Mouse (Mus musculus): ENCODE measurements around the gene Mdga1. TPM values are rescaled to one million over a fixed set of nuclear protein-coding genes. Genes with fewer than 3 reads are reported as not detected.

The Mdga1 gene
- polyA plus RNA-seq, 1 experiment from 2014 or later: 3.3 TPM

- no peak overlapping the region for H3K27ac ChIP-seq (ENCODE audit: low read length)
- WGBS: 40% methylated on average over 15 of the region's 15 CpGs
- H3K9ac ChIP-seq (ENCODE audit: low read length): no peak overlapping the region
- no peaks in the 10 kb centered on the region for H3K4me1 ChIP-seq (replicated peaks; ENCODE audit: control insufficient read depth, insufficient read depth, low read length)
- no peak for ATAC-seq (ENCODE audit: low read depth)
- no peaks in the 10 kb centered on the region for H3K27me3 ChIP-seq (ENCODE audit: control insufficient read depth, insufficient read depth, low read depth, low read length)
- no peaks in the 10 kb centered on the region for H3K9me3 ChIP-seq (ENCODE audit: control insufficient read depth, low read length)
- H3K4me2 ChIP-seq (ENCODE audit: low read depth, low read length): no peak overlapping the region
- H3K36me3 ChIP-seq (ENCODE audit: control insufficient read depth, insufficient read depth, low read length): no peaks in the 10 kb centered on the region
- no peak overlapping the region for H3K4me3 ChIP-seq (ENCODE audit: low read length)
Measured at GRCm38 (mm10) chr17:29971761-29972432, 2.0 kb upstream of the Mdga1 start.

GRCm38 (mm10) chr17:29965506-29965905 lies 4.4 kb downstream of the Mdga1 start:
- ATAC-seq (ENCODE audit: low read depth): no peak
- Histone ChIP-seq H3K9ac (ENCODE audit: low read length) (no peak overlapping the region), H3K9me3 (ENCODE audit: control insufficient read depth, low read length) (no peaks in the 10 kb centered on the region), H3K4me3 (ENCODE audit: low read length) (no peak overlapping the region), H3K4me1 (replicated peaks; ENCODE audit: control insufficient read depth, insufficient read depth, low read length) (peaks cover 8% of the 10 kb centered on the region; the same call in 1 of the 2 replicates), H3K4me2 (ENCODE audit: low read depth, low read length) (no peak overlapping the region), H3K27me3 (ENCODE audit: control insufficient read depth, insufficient read depth, low read depth, low read length) (peaks cover 11% of the 10 kb centered on the region), H3K27ac (ENCODE audit: low read length) (no peak overlapping the region), H3K36me3 (ENCODE audit: control insufficient read depth, insufficient read depth, low read length) (no peaks in the 10 kb centered on the region)
- 39% methylated on average over 5 of the region's 5 CpGs for whole genome bisulfite sequencing

GRCm38 (mm10) chr17:29963730-29964259 lies 6.1 kb downstream of the Mdga1 start:
- no peaks in the 10 kb centered on the region for H3K36me3 ChIP-seq (ENCODE audit: control insufficient read depth, insufficient read depth, low read length)
- H3K9ac ChIP-seq (ENCODE audit: low read length): peak overlapping the region; percentile 52
- ATAC-seq (ENCODE audit: low read depth): peak; percentile 41; the same call in 1 of the 2 replicates
- peaks cover 2% of the 10 kb centered on the region for H3K9me3 ChIP-seq (ENCODE audit: control insufficient read depth, low read length)
- H3K4me1 ChIP-seq (replicated peaks; ENCODE audit: control insufficient read depth, insufficient read depth, low read length): peaks cover 8% of the 10 kb centered on the region; the same call in 1 of the 2 replicates
- peak overlapping the region; percentile 31 for H3K4me3 ChIP-seq (ENCODE audit: low read length)
- H3K27ac ChIP-seq (ENCODE audit: low read length): no peak overlapping the region
- H3K4me2 ChIP-seq (ENCODE audit: low read depth, low read length): peak overlapping the region; percentile 45
- H3K27me3 ChIP-seq (ENCODE audit: control insufficient read depth, insufficient read depth, low read depth, low read length): peaks cover 11% of the 10 kb centered on the region
- WGBS: 9% methylated on average over 11 of the region's 11 CpGs

- Histone ChIP-seq H3K4me3 (ENCODE audit: low read length) (no peak overlapping the region), H3K27me3 (ENCODE audit: control insufficient read depth, insufficient read depth, low read depth, low read length) (no peaks in the 10 kb centered on the region), H3K9me3 (ENCODE audit: control insufficient read depth, low read length) (peaks cover 2% of the 10 kb centered on the region), H3K36me3 (ENCODE audit: control insufficient read depth, insufficient read depth, low read length) (no peaks in the 10 kb centered on the region), H3K9ac (ENCODE audit: low read length) (no peak overlapping the region), H3K27ac (ENCODE audit: low read length) (no peak overlapping the region), H3K4me2 (ENCODE audit: low read depth, low read length) (no peak overlapping the region), H3K4me1 (replicated peaks; ENCODE audit: control insufficient read depth, insufficient read depth, low read length) (0 out of 2 replicates have a peak, but pooled peaks cover under 1% of the 10 kb centered on the region)
- WGBS: 62% methylated on average over 8 of the region's 8 CpGs
- ATAC-seq (ENCODE audit: low read depth): no peak
Measured at GRCm38 (mm10) chr17:29955880-29956279, 14.0 kb downstream of the Mdga1 start.

- Histone ChIP-seq H3K4me2 (ENCODE audit: low read depth, low read length) (no peak overlapping the region), H3K36me3 (ENCODE audit: control insufficient read depth, insufficient read depth, low read length) (no peaks in the 10 kb centered on the region), H3K9me3 (ENCODE audit: control insufficient read depth, low read length) (peaks cover 2% of the 10 kb centered on the region), H3K27ac (ENCODE audit: low read length) (no peak overlapping the region), H3K9ac (ENCODE audit: low read length) (no peak overlapping the region), H3K4me1 (replicated peaks; ENCODE audit: control insufficient read depth, insufficient read depth, low read length) (0 out of 2 replicates have a peak, but pooled peaks cover 2% of the 10 kb centered on the region), H3K27me3 (ENCODE audit: control insufficient read depth, insufficient read depth, low read depth, low read length) (no peaks in the 10 kb centered on the region), H3K4me3 (ENCODE audit: low read length) (no peak overlapping the region)
- WGBS: 49% methylated on average over 5 of the region's 5 CpGs
- ATAC-seq (ENCODE audit: low read depth): no peak
Measured at GRCm38 (mm10) chr17:29954316-29954715, 15.6 kb downstream of the Mdga1 start.

GRCm38 (mm10) chr17:29951100-29951499 lies 18.8 kb downstream of the Mdga1 start:
- H3K9ac ChIP-seq (ENCODE audit: low read length): no peak overlapping the region
- ATAC-seq (ENCODE audit: low read depth): peak; percentile 88
- H3K4me3 ChIP-seq (ENCODE audit: low read length): no peak overlapping the region
- H3K36me3 ChIP-seq (ENCODE audit: control insufficient read depth, insufficient read depth, low read length): no peaks in the 10 kb centered on the region
- peak overlapping the region; percentile 45 for H3K27ac ChIP-seq (ENCODE audit: low read length)
- H3K4me2 ChIP-seq (ENCODE audit: low read depth, low read length): peak overlapping the region; percentile 25
- H3K27me3 ChIP-seq (ENCODE audit: control insufficient read depth, insufficient read depth, low read depth, low read length): no peaks in the 10 kb centered on the region
- no peaks in the 10 kb centered on the region for H3K9me3 ChIP-seq (ENCODE audit: control insufficient read depth, low read length)
- WGBS: 12% methylated on average over 6 of the region's 6 CpGs
- 0 out of 2 replicates have a peak, but pooled peaks cover 2% of the 10 kb centered on the region for H3K4me1 ChIP-seq (replicated peaks; ENCODE audit: control insufficient read depth, insufficient read depth, low read length)

GRCm38 (mm10) chr17:29950574-29950973 lies 19.3 kb downstream of the Mdga1 start:
- Histone ChIP-seq H3K4me2 (ENCODE audit: low read depth, low read length) (peak overlapping the region; percentile 25), H3K9me3 (ENCODE audit: control insufficient read depth, low read length) (no peaks in the 10 kb centered on the region), H3K4me1 (replicated peaks; ENCODE audit: control insufficient read depth, insufficient read depth, low read length) (0 out of 2 replicates have a peak, but pooled peaks cover 2% of the 10 kb centered on the region), H3K9ac (ENCODE audit: low read length) (no peak overlapping the region), H3K36me3 (ENCODE audit: control insufficient read depth, insufficient read depth, low read length) (no peaks in the 10 kb centered on the region), H3K4me3 (ENCODE audit: low read length) (no peak overlapping the region), H3K27ac (ENCODE audit: low read length) (peak overlapping the region; percentile 45), H3K27me3 (ENCODE audit: control insufficient read depth, insufficient read depth, low read depth, low read length) (no peaks in the 10 kb centered on the region)
- ATAC-seq (ENCODE audit: low read depth): peak; percentile 87
- WGBS: 53% methylated on average over 8 of the region's 8 CpGs

- Histone ChIP-seq H3K4me1 (replicated peaks; ENCODE audit: control insufficient read depth, insufficient read depth, low read length) (0 out of 2 replicates have a peak, but pooled peaks cover 2% of the 10 kb centered on the region), H3K4me2 (ENCODE audit: low read depth, low read length) (no peak overlapping the region), H3K36me3 (ENCODE audit: control insufficient read depth, insufficient read depth, low read length) (no peaks in the 10 kb centered on the region), H3K9me3 (ENCODE audit: control insufficient read depth, low read length) (no peaks in the 10 kb centered on the region), H3K27ac (ENCODE audit: low read length) (no peak overlapping the region), H3K9ac (ENCODE audit: low read length) (no peak overlapping the region), H3K27me3 (ENCODE audit: control insufficient read depth, insufficient read depth, low read depth, low read length) (no peaks in the 10 kb centered on the region), H3K4me3 (ENCODE audit: low read length) (no peak overlapping the region)
- ATAC-seq (ENCODE audit: low read depth): no peak
- WGBS: 55% methylated on average over 5 of the region's 5 CpGs
Measured at GRCm38 (mm10) chr17:29947271-29947714, 22.6 kb downstream of the Mdga1 start.

GRCm38 (mm10) chr17:29944376-29944775 lies 25.5 kb downstream of the Mdga1 start:
- no peak overlapping the region for H3K27ac ChIP-seq (ENCODE audit: low read length)
- H3K4me1 ChIP-seq (replicated peaks; ENCODE audit: control insufficient read depth, insufficient read depth, low read length): no peaks in the 10 kb centered on the region
- no peak overlapping the region for H3K4me3 ChIP-seq (ENCODE audit: low read length)
- H3K9ac ChIP-seq (ENCODE audit: low read length): no peak overlapping the region
- H3K27me3 ChIP-seq (ENCODE audit: control insufficient read depth, insufficient read depth, low read depth, low read length): no peaks in the 10 kb centered on the region
- H3K9me3 ChIP-seq (ENCODE audit: control insufficient read depth, low read length): no peaks in the 10 kb centered on the region
- H3K4me2 ChIP-seq (ENCODE audit: low read depth, low read length): no peak overlapping the region
- no peaks in the 10 kb centered on the region for H3K36me3 ChIP-seq (ENCODE audit: control insufficient read depth, insufficient read depth, low read length)
- ATAC-seq (ENCODE audit: low read depth): no peak
- WGBS: 46% methylated on average over 11 of the region's 11 CpGs

Data from lung, embryonic 16.5 days (tissue).